Mouse (Mus musculus) heart, embryonic 14.5 days (tissue): ENCODE data around the gene Dgkg. TPM values are rescaled to one million over a fixed set of nuclear protein-coding genes. Genes with fewer than 3 reads are reported as not detected.

ENCODE experiments used
- ATAC-seq: fragments of 200-750 bp; cut with Nextera tagmentation; 2 replicates; pipeline ENCODE4 v1.8.0; 2017; ENCODE audit warnings: low read depth, moderate TSS enrichment; ENCODE audit not compliant: insufficient number of reproducible peaks, insufficient read depth, low FRiP score
- H3K27ac ChIP-seq, 2 experiments: fragments of 200-500 bp in 1 of 2; fragments of 300-500 bp in 1 of 2; sonication (generic) in 1 of 2; replicated peaks in 1 of 2; 2 replicates each; pipeline ENCODE4 v1.5.1; 2012 to 2014; ENCODE audit warnings: low read depth in 2 of 2, low read length in 2 of 2, control low read depth in 1 of 2, mild to moderate bottlenecking in 1 of 2, mixed read lengths in 1 of 2; ENCODE audit not compliant: control insufficient read depth in 1 of 2, insufficient read depth in 1 of 2
- H3K27me3 ChIP-seq: fragments of 300-500 bp; sonication (generic); 2 replicates; pipeline ENCODE4 v1.6.1; 2014; ENCODE audit warnings: mild to moderate bottlenecking, low read length, control low read depth; ENCODE audit not compliant: control insufficient read depth, insufficient read depth
- H3K36me3 ChIP-seq: fragments of 300-500 bp; sonication (generic); 2 replicates; pipeline ENCODE4 v1.6.1; 2014; ENCODE audit warnings: mild to moderate bottlenecking, control low read depth, low read length, mixed read lengths; ENCODE audit not compliant: control insufficient read depth, insufficient read depth
- H3K4me1 ChIP-seq, 2 experiments: fragments of 200-500 bp in 1 of 2; fragments of 300-500 bp in 1 of 2; sonication (generic) in 1 of 2; 2 replicates each; pipeline ENCODE4 v1.6.1; 2012 to 2014; ENCODE audit warnings: low read length in 2 of 2, control low read depth in 1 of 2, mixed read lengths in 1 of 2; ENCODE audit not compliant: control insufficient read depth in 2 of 2, insufficient read depth in 2 of 2
- H3K4me2 ChIP-seq: fragments of 300-500 bp; sonication (generic); 2 replicates; pipeline ENCODE4 v1.6.1; 2014; ENCODE audit warnings: mild to moderate bottlenecking, low read length
- H3K4me3 ChIP-seq, 2 experiments: fragments of 200-500 bp in 1 of 2; fragments of 300-500 bp in 1 of 2; sonication (generic) in 1 of 2; 2 replicates each; pipeline ENCODE4 v1.5.1; 2012 to 2014; ENCODE audit warnings: low read length in 2 of 2, mild to moderate bottlenecking in 2 of 2, control low read depth in 1 of 2, low read depth in 1 of 2, moderate library complexity in 1 of 2; ENCODE audit not compliant: control insufficient read depth in 1 of 2, insufficient read depth in 1 of 2
- H3K9ac ChIP-seq: fragments of 300-500 bp; sonication (generic); 2 replicates; pipeline ENCODE4 v1.6.1; 2014; ENCODE audit warnings: mild to moderate bottlenecking, low read length
- H3K9me3 ChIP-seq: fragments of 300-500 bp; sonication (generic); 2 replicates; pipeline ENCODE4 v1.6.1; 2016; ENCODE audit warnings: low read length, control low read depth; ENCODE audit not compliant: control insufficient read depth
- WGBS: fragments of 180-500 bp; shearing (Covaris S2); extraction: QIAGEN DNeasy Blood & Tissue Kit; methylation state at CpG from one replicate; pipeline ENCODE4 v1.1.7; 2014; 5-methylcytosine and 5-hydroxymethylcytosine counted together
- polyA plus RNA-seq: library from polyadenylated mRNA; unstranded; fragments of >200 nt; fragmentation: Nextera tagmentation; extraction: Ambion mirVana; gene quantifications from 2 replicates; pipeline ENCODE4 v1.2.1, GENCODE M21; 2014

Gene Dgkg
- polyA plus RNA-seq, 1 experiment from 2014 or later = 0.42 TPM

GRCm38 (mm10) chr16:22657874-22658789 lies 1.1 kb upstream of the Dgkg start:
- H3K4me2 ChIP-seq = 0 out of 2 replicates have a peak overlapping the region, but pooled peaks have one; percentile 95
- H3K27ac ChIP-seq = no peak overlapping the region
- peaks cover 5 to 9% of the 10 kb centered on the region in 2 experiments for H3K4me1 ChIP-seq
- no peaks in the 10 kb centered on the region for H3K9me3 ChIP-seq
- 60% methylated on average over 16 of the region's 16 CpGs for WGBS
- ATAC-seq = no peak
- no peaks in the 10 kb centered on the region for H3K36me3 ChIP-seq
- H3K4me3 ChIP-seq = no peak overlapping the region
- peaks cover 31% of the 10 kb centered on the region for H3K27me3 ChIP-seq
- H3K9ac ChIP-seq = no peak overlapping the region

GRCm38 (mm10) chr16:22655812-22656211 lies 1.2 kb downstream of the Dgkg start:
- Histone ChIP-seq H3K36me3 (no peaks in the 10 kb centered on the region), H3K4me3 (peak overlapping the region in 1 of 2 experiments; percentile 52; a peak in 3 of 4 replicates), H3K4me2 (peak overlapping the region; percentile 95), H3K4me1 (peaks cover 5 to 9% of the 10 kb centered on the region in 2 experiments), H3K9ac (no peak overlapping the region), H3K9me3 (no peaks in the 10 kb centered on the region), H3K27ac (no peak overlapping the region), H3K27me3 (peaks cover 39% of the 10 kb centered on the region)
- 3% methylated on average over 11 of the region's 11 CpGs for WGBS
- ATAC-seq = no peak

GRCm38 (mm10) chr16:22655223-22655622 lies 1.8 kb downstream of the Dgkg start:
- 55% methylated on average over 5 of the region's 5 CpGs for WGBS
- H3K4me1 ChIP-seq = peaks cover 5 to 9% of the 10 kb centered on the region in 2 experiments
- no peak for ATAC-seq

GRCm38 (mm10) chr16:22654477-22654835 lies 2.6 kb downstream of the Dgkg start:
- H3K36me3 ChIP-seq = no peaks in the 10 kb centered on the region
- H3K4me2 ChIP-seq = no peak overlapping the region
- H3K9me3 ChIP-seq = no peaks in the 10 kb centered on the region
- peaks cover 5 to 9% of the 10 kb centered on the region in 2 experiments for H3K4me1 ChIP-seq
- ATAC-seq = no peak
- no peak overlapping the region for H3K27ac ChIP-seq
- H3K27me3 ChIP-seq = peaks cover 39% of the 10 kb centered on the region
- no peak overlapping the region for H3K9ac ChIP-seq
- no peak overlapping the region for H3K4me3 ChIP-seq
- WGBS = 28% methylated on average over 2 of the region's 2 CpGs

More at GRCm38 (mm10) chr16:22655223-22655622, 1.8 kb downstream of the Dgkg start:
- H3K4me2 ChIP-seq = no peak overlapping the region
- peaks cover 39% of the 10 kb centered on the region for H3K27me3 ChIP-seq
- H3K27ac ChIP-seq = no peak overlapping the region
- H3K9me3 ChIP-seq = no peaks in the 10 kb centered on the region
- H3K4me3 ChIP-seq = no peak overlapping the region
- H3K9ac ChIP-seq = no peak overlapping the region
- no peaks in the 10 kb centered on the region for H3K36me3 ChIP-seq

DNA sequence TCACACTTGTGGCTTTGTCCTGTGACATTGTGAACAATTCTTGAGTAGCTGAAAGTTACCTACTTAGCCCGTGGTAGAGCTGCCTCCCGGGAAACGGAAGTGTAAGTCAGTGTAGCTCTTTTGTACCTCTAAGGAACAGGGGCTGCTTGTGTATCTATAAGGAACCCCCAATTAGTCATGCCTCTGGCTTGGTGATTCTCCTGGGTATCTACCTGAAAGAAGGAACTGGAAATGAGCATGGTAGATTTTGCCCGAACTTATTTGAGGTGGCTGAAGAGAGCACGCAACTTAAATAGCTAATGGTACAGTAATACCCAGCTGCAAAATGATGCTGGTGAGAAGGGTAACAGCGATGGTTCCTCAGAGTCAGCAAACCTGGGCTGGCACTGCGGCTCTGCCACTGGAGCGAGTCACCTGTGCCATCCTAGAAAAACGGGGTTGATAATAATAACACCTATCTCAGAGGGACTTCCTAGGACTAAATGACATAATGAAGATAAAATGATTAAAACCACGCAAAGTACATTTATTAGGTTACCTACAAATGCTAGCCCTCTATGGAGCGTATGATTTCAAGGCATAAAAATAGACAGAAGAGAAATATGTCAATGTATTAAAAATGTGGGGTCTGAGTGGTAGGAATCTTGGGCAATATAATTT lies 3.1 kb downstream of the Dgkg start:
- Histone ChIP-seq H3K4me3 (no peak overlapping the region), H3K36me3 (no peaks in the 10 kb centered on the region), H3K4me1 (peaks cover 5 to 9% of the 10 kb centered on the region in 2 experiments), H3K9ac (no peak overlapping the region), H3K4me2 (no peak overlapping the region), H3K27me3 (peaks cover 39% of the 10 kb centered on the region), H3K9me3 (no peaks in the 10 kb centered on the region), H3K27ac (no peak overlapping the region)
- ATAC-seq = no peak
- 82% methylated on average over 11 of the region's 11 CpGs for WGBS

DNA sequence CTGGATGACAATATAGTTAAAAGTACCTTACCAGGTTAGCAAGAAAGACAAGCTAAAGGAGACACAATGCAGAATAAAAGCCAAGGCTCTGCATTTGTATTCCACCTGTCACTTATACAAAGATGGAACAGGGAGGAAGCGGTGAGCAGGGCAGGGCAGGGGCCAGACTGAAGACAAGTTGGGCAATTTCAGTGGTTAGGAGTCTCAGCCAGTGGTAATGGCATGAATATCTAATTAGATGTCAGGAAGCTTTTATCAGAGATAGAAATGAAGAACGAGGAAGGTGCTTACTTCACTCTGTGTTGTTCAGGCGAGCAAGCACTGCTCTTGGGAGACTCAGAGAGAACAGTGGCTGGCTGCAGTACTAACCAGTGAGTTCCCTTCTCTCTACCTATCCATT lies 5.8 kb downstream of the Dgkg start:
- Histone ChIP-seq H3K27ac (no peak overlapping the region), H3K4me3 (no peak overlapping the region), H3K4me1 (peaks cover 4% of the 10 kb centered on the region in 2 experiments; a peak in 2 of 4 replicates), H3K9ac (no peak overlapping the region), H3K9me3 (no peaks in the 10 kb centered on the region), H3K27me3 (peaks cover 19% of the 10 kb centered on the region), H3K36me3 (no peaks in the 10 kb centered on the region), H3K4me2 (no peak overlapping the region)
- no peak for ATAC-seq
- WGBS = 47% methylated on average over 3 of the region's 3 CpGs

DNA sequence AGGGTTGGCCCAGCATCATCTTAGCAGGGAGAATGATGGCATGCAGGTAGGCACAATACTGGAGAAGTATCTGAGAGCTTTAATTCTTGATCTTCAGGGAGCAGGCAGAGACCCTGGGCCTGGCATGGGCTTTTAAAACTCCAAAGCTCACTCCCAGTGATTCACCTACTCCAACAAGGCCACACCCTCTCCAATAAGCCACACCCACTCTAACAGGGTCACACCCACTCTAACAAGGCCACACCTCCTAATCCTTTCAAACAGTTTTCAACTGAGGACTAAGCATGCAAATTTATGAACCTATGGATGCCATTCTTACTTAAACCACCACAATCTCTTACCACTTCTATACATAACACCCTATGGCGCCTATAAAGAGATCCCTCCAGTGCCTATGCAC lies 11.8 kb downstream of the Dgkg start:
- Histone ChIP-seq H3K4me2 (no peak overlapping the region), H3K27ac (no peak overlapping the region), H3K4me1 (no peaks in the 10 kb centered on the region), H3K4me3 (no peak overlapping the region), H3K9me3 (no peaks in the 10 kb centered on the region), H3K36me3 (no peaks in the 10 kb centered on the region), H3K27me3 (no peaks in the 10 kb centered on the region; the same call in 1 of the 2 replicates), H3K9ac (no peak overlapping the region)
- 80% methylated on average over 1 of the region's 1 CpGs for WGBS
- no peak for ATAC-seq
